Mouse (Mus musculus) heart, postnatal 14 days (tissue): ENCODE measurements around the gene Otud5. TPM values are rescaled to one million over a fixed set of nuclear protein-coding genes. Genes with fewer than 3 reads are reported as not detected.
"Not testable (repeated sequence)": the region's sequence is repeated elsewhere in the genome, so short reads cannot be mapped to it uniquely, and the experiment has no call there.

Experiments used
- DNase-seq, 2 experiments: peaks; one replicate each; pipeline ENCODE4 v3.0.0; 2021 to 2022
- intact Hi-C: fragments of 180-260 bp; cut with DNase I; formaldehyde crosslinking; loops from one replicate; pipeline ENCODE4 v1.15.1; 2025
- long read RNA-seq, 2 experiments: library from polyadenylated mRNA; stranded (forward); transcript quantifications; one replicate each; pipeline ENCODE4 v2.0.0; 2021
- total RNA-seq, 2 experiments: library from RNA; stranded (reverse); gene quantifications; 2 replicates each; pipeline ENCODE4 v1.2.3; 2021

Gene Otud5
- total RNA-seq = 10 to 100 TPM; 33.5 to 33.8 TPM
- long read RNA-seq, experiment 1, full-length matches to known transcripts = 12 of 29 reads
- long read RNA-seq, experiment 1, partial matches to known transcripts = 11 of 29 reads
- long read RNA-seq, experiment 1, other reads (novel, unspliced or antisense) = 6 of 29 reads
- long read RNA-seq, experiment 2, full-length matches to known transcripts = 14 of 27 reads
- long read RNA-seq, experiment 2, partial matches to known transcripts = 6 of 27 reads
- long read RNA-seq, experiment 2, other reads (novel, unspliced or antisense) = 7 of 27 reads

GRCm38 (mm10) chrX:7841163-7842162 is at the start of gene Otud5:
Gene Otud5 (plus strand): TSS chrX:7841364.
- peak; percentile 91 to 92 for DNase-seq
- intact Hi-C loops = loop anchor here (5.0 kb wide), 1 partner anchor 36 kb away; the partner anchor contains the start of gene Pim2

GRCm38 (mm10) chrX:7793361-7793760 is 47.8 kb upstream of the Otud5 start:
- DNase-seq = no peak
- intact Hi-C loops = loop anchor here (5.0 kb wide), 1 partner anchor 36 kb away; no protein-coding TSS in a partner anchor

GRCm38 (mm10) chrX:7795016-7795415 is 46.1 kb upstream of the Otud5 start:
- intact Hi-C loops = no loop called here
- peak; percentile 45 to 56 for DNase-seq

GRCm38 (mm10) chrX:7797327-7797726 is 43.8 kb upstream of the Otud5 start:
- intact Hi-C loops = no loop called here
- DNase-seq = no peak

- intact Hi-C loops, DNase-seq: not testable (repeated sequence)
Observed at GRCm38 (mm10) chrX:7802157-7802556, 39.0 kb upstream of the Otud5 start.

GRCm38 (mm10) chrX:7815016-7815415 is 26.1 kb upstream of the Otud5 start:
- intact Hi-C loops = not testable (repeated sequence)
- DNase-seq = peak; percentile 15 to 46

GRCm38 (mm10) chrX:7821865-7822779 is 19.0 kb upstream of the Otud5 start, which contains the start of gene Kcnd1:
Gene Kcnd1 (plus strand): TSS chrX:7822289.
- peak; percentile 11 to 36 for DNase-seq
- intact Hi-C loops = no loop called here

- no peak for DNase-seq
- intact Hi-C loops = no loop called here
Observed at GRCm38 (mm10) chrX:7837146-7837545, 4.0 kb upstream of the Otud5 start.

GRCm38 (mm10) chrX:7840842-7841162 is 362 bp upstream of the Otud5 start:
- DNase-seq = no peak
- intact Hi-C loops = loop anchor here (5.0 kb wide), 1 partner anchor 36 kb away; the partner anchor contains the start of gene Pim2

- DNase-seq = peak in 1 of 2 experiments; percentile 6
- intact Hi-C loops = loop anchor here (5.0 kb wide), 1 partner anchor 35 kb away; the partner anchor contains the start of gene Pim2
Observed at GRCm38 (mm10) chrX:7842318-7842717, 1.2 kb downstream of the Otud5 start.

- intact Hi-C loops = no loop called here
Observed at GRCm38 (mm10) chrX:7847845-7848244, 6.7 kb downstream of the Otud5 start.

GRCm38 (mm10) chrX:7854578-7854977 is 13.4 kb downstream of the Otud5 start:
- intact Hi-C loops = no loop called here
- peak; percentile 37 to 53 for DNase-seq

More at GRCm38 (mm10) chrX:7847845-7848244, 6.7 kb downstream of the Otud5 start:
- DNase-seq = no peak

GRCm38 (mm10) chrX:7859191-7859753 is 18.1 kb downstream of the Otud5 start:
- intact Hi-C loops = no loop called here
- no peak for DNase-seq

- no peak for DNase-seq
- intact Hi-C loops = no loop called here
Observed at GRCm38 (mm10) chrX:7863181-7863580, 22.0 kb downstream of the Otud5 start.

- DNase-seq = no peak
- intact Hi-C loops = no loop called here
Observed at GRCm38 (mm10) chrX:7864551-7864950, 23.4 kb downstream of the Otud5 start.

- intact Hi-C loops = no loop called here
- DNase-seq = no peak
Observed at GRCm38 (mm10) chrX:7865343-7865742, 24.2 kb downstream of the Otud5 start.

GRCm38 (mm10) chrX:7865786-7866185 is 24.6 kb downstream of the Otud5 start:
- intact Hi-C loops = no loop called here
- DNase-seq = no peak

- intact Hi-C loops = no loop called here
- DNase-seq = no peak
Observed at GRCm38 (mm10) chrX:7867141-7867540, 26.0 kb downstream of the Otud5 start.

- no peak for DNase-seq
- intact Hi-C loops = no loop called here
Observed at GRCm38 (mm10) chrX:7868506-7868905, 27.3 kb downstream of the Otud5 start.

GRCm38 (mm10) chrX:7869826-7870225 is 28.7 kb downstream of the Otud5 start:
- no peak for DNase-seq
- intact Hi-C loops = no loop called here
